Mouse (Mus musculus) G1E-ER4 (cell line): Measurements from ENCODE around the gene Fli1. TPM values are rescaled to one million over a fixed set of nuclear protein-coding genes. Genes with fewer than 3 reads are reported as not detected.

ENCODE experiments used
- GATA1 ChIP-seq: IDR thresholded peaks from one replicate; pipeline ENCODE4 v1.8.0; 2012; ENCODE audit warnings: low read length, inconsistent platforms
- polyA plus RNA-seq: library from polyadenylated mRNA; stranded (reverse); fragments of >175 nt; gene quantifications from 2 replicates; pipeline ENCODE4 v1.2.3, GENCODE M21; 2012

Fli1 gene
- polyA plus RNA-seq, 1 experiment, result 8.3 TPM

GRCm38 (mm10) chr9:32478087-32478486 is 64.6 kb downstream of the Fli1 start:
- no peak for TF ChIP-seq GATA1

- TF ChIP-seq GATA1, result peak; percentile 78
Observed at GRCm38 (mm10) chr9:32476604-32477003, 66.1 kb downstream of the Fli1 start.

- no peak for TF ChIP-seq GATA1
Observed at GRCm38 (mm10) chr9:32474621-32475390, 67.9 kb downstream of the Fli1 start.

- no peak for TF ChIP-seq GATA1
Observed at GRCm38 (mm10) chr9:32472346-32472745, 70.3 kb downstream of the Fli1 start.

- TF ChIP-seq GATA1, result no peak
Observed at GRCm38 (mm10) chr9:32469123-32469751, 73.4 kb downstream of the Fli1 start.

- TF ChIP-seq GATA1, result no peak
Observed at GRCm38 (mm10) chr9:32468313-32468712, 74.3 kb downstream of the Fli1 start.

- no peak for TF ChIP-seq GATA1
Observed at GRCm38 (mm10) chr9:32467443-32467842, 75.2 kb downstream of the Fli1 start.

GRCm38 (mm10) chr9:32466861-32467260 is 75.8 kb downstream of the Fli1 start:
- no peak for TF ChIP-seq GATA1

GRCm38 (mm10) chr9:32456707-32457106 is 86.0 kb downstream of the Fli1 start:
- TF ChIP-seq GATA1, result no peak

- TF ChIP-seq GATA1, result no peak
Observed at GRCm38 (mm10) chr9:32450161-32450560, 92.5 kb downstream of the Fli1 start.

GRCm38 (mm10) chr9:32448766-32449165 is 93.9 kb downstream of the Fli1 start:
- TF ChIP-seq GATA1, result no peak

- TF ChIP-seq GATA1, result no peak
Observed at GRCm38 (mm10) chr9:32445789-32446188, 96.9 kb downstream of the Fli1 start.

- TF ChIP-seq GATA1, result no peak
Observed at GRCm38 (mm10) chr9:32444453-32445201, 98.0 kb downstream of the Fli1 start.

GRCm38 (mm10) chr9:32443817-32444216 is 98.8 kb downstream of the Fli1 start:
- TF ChIP-seq GATA1, result no peak

- no peak for TF ChIP-seq GATA1
Observed at GRCm38 (mm10) chr9:32443115-32443514, 99.5 kb downstream of the Fli1 start.
